Mouse (Mus musculus) thymus, postnatal 0 days (tissue): ENCODE data around the gene Procr. TPM values are rescaled to one million over a fixed set of nuclear protein-coding genes. Genes with fewer than 3 reads are reported as not detected.
A peak's percentile ranks its signal among the peaks of the same experiment; 100 is the strongest.
"Not testable (repeated sequence)": the region's sequence is repeated elsewhere in the genome, so short reads cannot be mapped to it uniquely, and the experiment has no call there.

ENCODE experiments used
- DNase-seq: peaks from one replicate; pipeline ENCODE4 v3.0.0-alpha.2; 2015; ENCODE audit warnings: low spot score
- polyA plus RNA-seq: library from polyadenylated mRNA; unstranded; fragments of >200 nt; fragmentation: Nextera tagmentation; extraction: Ambion mirVana; gene quantifications from 2 replicates; pipeline ENCODE4 v1.2.1, GENCODE M21; 2015

Gene Procr
- polyA plus RNA-seq: 3.3 and 4.4 TPM in 2 replicates

DNA sequence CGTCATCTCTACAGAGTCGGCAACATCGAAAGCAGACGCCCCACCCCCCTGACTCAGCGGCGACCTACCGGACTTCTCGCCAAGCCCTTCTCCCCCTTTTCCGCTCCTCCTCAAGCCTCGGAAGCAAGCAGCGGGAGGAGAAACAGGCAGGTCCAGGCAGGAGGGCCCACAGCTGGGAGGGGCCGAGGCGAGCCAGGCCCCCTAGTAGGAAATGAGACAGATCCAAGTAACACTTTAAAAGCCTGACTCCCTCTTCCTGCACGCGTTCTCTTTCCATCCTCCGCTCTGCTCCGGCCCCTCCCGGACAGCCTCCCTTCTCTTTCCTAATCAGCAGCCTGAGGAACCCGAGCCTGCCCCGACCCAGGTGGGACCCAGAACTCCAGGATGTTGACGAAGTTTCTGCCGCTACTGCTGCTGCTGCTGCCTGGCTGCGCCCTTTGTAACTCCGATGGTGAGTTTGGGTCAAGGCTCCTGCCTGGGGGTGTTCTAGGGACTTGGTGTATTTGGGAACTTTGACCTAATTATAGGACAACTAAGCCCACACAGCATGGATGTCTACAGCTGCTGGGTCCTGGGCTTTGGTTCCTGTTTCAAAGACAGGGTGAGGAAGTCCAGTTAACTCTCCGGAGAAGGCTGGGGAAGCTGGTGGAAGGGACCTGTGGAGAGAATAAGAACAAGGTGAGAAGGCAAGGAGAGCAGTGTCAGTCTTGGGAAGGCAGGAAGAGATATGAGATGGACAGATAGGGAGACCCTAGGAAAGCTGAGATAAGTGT lies at the start of gene Procr:
Gene Procr (plus strand): TSS at position 104 of the 773 bp plus-strand sequence.
- DNase-seq: no peak

DNA sequence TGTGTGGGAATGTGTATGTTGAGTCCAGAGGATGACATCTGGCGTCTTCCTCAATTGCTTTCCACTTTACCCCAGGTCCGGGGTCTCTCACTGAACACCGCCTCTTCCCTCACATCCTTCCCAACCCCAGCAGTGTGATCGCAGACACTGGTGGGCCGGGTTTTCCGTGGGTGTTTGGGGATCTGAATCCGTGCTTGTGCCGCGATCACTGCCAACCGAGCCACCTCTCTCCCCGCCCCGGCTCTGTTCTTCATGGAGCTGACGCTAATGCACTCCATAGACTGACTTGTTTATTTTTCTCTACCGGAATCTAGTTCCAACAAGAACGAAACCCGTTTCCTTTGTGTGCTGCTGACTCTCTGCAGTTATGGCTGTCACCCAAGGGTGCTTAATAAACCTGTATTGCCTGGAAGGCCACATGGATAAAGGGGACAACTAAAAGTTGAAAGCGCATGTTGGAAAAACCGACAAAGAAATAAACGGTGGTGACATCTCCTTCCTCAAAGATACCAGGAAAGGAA lies 49.5 kb upstream of the Procr start:
- no peak for DNase-seq

DNA sequence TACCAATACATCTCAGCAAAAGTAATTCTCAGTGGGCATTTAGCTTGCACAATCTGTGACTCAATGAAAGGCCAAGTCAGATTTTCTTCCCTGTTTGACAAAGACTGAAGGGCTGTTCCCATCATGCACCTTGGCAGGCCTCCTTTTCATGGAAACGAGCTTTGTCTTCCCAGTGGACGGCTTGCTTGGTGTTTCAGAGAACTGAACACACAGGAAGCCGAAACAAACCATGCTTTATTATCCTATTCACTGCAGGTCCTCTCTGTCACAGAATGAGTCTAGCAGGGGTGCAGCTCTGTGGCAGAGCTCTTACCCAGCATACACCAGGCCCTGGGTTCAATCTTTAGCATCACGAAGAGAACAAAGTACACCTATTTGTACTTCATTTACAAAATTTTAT lies 47.3 kb upstream of the Procr start:
- DNase-seq: no peak

DNA sequence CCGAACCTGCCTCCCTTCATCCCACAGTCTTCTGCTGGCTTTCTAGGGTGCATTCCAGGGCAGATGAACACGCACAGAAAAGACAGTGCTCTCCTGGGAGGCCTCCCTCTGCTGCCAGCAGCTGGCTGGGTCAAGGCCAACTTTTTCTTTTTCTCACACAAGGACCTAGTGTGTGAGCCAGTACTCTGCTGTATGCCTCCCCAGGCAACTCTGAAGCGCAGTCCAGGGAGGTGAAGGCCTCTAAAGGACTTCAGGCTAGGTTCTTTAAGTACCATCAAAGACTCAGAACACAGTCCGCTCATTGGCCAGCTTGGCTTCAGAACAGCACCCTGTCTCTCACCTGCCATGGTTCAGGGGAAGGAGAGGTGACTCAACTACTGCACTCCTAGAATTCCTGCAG lies 43.7 kb upstream of the Procr start:
- DNase-seq: no peak

DNA sequence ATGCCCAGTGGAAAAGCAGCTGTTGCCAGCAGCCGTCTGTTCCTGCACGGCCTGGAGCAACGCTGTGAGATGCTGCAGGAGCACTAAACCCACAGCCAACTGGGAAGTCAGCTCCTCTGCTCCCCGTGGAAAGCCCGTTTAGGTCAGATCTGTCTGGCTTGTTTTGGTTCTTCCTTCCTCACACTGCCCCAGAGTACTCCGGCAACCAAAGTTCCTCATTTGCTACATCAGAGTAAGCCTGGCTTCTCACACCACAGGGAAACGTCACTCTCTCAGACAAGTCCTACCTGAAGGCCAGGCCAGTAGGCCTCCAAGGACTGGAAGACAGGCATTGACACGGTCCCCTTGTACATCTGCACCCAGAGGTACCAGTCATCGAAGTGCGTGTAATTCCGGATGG lies 40.4 kb upstream of the Procr start:
- DNase-seq: no peak

DNA sequence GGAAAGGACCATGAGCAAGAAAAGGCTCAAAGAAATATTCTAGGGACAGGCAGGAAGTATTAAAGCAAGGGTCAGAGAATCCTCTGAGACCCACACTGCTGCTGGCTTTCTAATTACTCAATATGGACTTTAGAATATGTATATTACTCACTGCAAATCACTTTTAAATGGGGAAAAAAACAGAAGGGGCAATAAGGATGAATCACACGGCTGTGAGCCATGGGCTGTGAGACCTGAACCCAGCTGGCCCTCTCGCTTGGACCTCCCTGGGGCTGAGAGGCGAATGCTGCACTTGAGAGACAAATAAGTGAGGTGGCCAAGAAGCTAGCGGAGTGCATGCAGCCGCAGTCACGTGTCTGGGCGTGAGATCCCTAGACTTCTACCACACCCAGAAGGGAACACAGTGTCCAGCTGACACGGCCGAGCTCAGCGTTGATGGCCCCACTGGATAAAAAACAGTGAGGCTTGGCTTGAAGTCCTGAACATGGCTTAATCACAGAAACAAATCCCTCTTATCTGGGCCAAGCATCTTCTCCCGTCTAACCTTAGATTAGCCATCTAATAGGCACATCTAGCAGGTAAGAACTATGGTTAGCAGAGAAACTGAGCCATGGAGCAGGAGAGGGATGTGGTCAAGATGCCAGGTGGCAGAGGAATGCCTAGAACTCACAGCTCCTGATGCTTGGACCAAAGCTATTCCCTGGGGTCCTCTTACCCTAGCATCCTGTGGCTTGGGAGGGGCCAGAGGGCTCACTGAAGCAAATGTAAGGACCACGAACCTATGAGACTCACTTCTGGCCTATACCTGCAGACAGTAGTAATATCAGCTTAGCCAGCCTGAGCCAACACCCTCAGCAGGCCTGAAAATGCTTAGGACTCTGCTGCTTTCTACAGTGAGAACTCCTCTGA lies 33.6 kb upstream of the Procr start:
- no peak for DNase-seq

DNA sequence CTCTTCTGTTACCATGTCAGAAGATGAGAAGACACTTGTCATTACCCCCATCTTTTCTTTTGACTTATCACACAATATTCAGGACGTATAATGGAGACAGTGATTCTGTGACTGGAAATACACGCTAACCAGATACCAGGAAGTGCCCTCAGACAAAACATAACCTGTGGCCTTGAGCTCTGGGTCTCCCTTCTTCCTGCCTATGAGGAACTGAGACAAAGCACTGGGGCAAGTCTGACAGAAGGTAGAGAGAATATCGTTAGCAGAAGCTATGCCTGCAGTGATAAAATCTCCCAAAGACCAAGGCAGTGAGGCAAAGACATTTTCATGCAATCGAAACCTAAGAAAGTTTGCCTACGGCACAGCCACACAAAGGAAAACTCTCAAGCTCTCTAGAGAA lies 30.3 kb upstream of the Procr start:
- DNase-seq: no peak

DNA sequence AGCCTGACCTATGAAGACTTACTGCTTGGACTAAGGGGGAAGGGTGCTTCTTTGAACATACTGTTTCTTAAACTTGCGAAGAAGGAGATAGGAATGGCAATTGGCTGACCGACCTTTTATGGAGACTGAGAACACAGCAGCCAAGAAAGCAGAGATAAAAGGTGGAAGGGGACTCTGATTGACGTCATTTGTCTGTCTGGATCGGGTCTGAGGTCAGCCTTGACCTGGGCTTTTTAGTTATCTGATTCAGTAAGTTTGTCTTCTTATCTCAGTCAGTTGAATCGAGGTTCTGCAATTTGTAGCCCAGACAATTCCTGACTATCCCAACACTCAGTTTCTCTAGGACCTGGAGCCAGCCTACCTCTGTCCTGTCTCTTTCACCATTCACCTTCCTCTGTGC lies 26.9 kb upstream of the Procr start:
- no peak for DNase-seq

DNA sequence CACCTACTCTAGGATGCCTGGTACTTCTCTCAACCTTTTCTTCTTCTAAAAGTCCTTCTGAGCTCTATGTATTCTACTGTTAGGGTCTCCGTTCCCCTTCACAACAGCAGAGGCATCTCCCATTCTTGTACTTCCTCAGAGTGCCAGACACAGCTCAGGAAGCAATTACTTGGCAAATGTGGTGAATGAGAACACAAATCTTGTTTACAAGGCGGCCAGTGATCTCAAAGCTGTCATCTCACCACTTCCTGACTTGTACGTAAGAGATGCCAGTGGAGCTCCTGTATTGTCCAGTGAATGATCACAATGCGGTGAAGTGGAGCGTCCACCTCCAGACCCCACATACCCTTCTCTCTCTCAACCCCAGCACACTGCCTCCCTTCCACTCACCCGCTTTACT lies 26.4 kb upstream of the Procr start:
- no peak for DNase-seq

DNA sequence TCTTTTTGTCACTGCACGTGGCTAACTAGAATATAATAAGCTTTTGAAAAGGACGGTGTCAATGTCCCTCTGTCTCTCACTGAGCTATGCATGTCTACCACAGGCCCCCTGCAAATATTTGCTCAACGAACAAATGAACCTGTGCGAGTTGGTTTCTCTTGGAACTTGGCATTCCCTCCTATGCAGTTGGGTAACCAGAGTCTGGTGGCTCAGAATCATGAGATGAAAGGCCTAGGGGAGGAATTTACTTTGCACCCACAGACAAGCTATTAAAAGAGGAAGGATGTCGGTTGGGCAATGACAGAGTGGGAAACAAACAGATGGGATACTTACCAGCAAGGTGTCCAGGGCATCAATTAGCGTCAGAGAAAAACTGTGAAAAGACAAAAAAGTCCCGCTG lies 24.6 kb upstream of the Procr start:
- no peak for DNase-seq

DNA sequence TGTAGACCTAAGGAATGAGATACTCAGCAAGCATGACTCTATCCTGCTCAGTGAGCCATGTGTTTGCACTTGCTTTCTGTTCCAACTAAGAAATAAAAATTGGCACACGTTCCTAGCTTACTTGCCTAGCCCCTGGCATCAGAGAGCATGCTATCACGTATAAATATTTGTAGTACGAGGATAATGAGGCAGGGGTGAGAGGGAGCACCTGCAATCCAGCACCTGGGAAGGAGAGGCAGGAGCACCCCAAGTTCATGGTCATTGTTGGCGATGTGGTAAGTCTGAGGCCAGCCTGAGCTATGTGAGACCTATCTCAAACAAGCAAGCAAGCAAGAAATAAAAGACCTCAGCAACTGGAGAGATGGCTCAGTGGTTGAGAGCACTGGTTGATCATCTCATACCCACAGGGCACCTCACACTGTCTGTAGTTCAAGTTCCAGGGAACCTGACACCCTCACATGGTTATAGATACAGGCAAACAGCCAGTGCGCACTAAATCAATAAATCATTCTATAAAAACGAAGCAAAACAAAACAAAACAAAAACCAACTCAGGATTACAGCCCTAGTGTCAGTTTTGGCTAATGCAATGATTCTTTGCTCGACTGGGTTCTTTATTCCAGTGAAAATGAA lies 23.0 kb upstream of the Procr start:
- no peak for DNase-seq

DNA sequence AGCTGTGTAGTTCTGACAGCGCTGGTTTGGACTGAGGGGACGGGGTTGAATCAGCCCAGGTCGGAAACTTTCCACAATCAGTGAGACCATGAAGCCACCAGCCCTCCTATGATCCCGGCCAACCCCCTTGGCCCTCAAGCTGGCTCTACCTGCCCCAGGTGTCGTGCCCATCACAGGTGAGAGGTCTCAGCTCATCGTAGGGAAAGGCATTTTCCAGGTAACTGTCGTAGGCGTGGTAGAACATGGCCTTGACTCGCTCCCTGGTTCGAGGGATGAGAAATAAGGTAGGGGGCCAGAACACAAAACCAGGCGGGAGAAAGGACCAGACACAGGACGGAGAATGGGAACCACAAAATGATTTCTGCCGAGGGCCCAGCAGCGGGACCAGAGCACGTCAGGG lies 22.2 kb upstream of the Procr start:
- peak; percentile 6 for DNase-seq

DNA sequence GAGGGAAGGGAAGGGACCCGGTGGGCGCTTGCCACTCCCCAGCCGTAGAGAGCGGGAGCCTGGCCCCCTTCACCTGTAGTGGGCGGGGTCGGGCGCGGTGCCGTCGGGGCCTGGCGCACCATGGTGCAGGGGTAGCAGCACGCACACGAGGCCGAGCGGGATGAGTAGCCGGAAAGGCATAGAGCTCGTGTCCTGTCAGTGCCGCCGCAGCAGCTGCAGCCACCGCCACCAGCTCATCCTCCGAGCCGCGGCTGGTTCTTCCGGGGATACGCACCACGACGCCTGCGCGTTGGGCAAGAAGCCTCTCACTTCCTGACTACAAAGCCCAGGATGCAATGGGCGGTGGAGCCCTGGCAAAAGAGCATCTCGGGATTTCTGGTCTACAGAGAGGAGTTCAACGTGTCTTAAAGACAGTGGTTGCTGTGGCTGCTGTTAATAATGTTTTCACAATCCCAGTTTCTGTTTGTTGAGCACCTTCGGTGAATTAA lies 21.7 kb upstream of the Procr start, which contains the start of gene Edem2:
Gene Edem2 (minus strand): TSS at position 318 of the 488 bp plus-strand sequence.
- peak; percentile 96 for DNase-seq

DNA sequence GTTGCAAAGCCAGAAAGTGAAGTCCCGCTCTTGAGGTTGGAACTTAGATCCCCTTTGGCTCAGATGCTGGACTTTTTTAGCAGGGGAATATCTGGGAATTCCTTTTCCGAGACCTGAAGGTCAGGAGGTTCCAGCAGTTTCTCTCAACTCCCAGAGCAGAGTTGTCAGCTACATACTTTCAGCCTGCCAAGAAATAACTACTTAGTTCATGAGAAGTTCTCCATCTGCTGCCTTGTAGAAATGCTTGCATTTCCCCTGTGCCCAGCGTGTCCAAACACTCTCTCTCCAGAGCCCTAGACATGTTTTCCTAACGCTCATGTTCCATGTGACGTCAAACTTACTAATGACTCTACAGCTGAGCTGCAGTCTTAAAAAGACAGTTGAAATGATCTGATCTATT lies 15.8 kb upstream of the Procr start:
- no peak for DNase-seq

DNA sequence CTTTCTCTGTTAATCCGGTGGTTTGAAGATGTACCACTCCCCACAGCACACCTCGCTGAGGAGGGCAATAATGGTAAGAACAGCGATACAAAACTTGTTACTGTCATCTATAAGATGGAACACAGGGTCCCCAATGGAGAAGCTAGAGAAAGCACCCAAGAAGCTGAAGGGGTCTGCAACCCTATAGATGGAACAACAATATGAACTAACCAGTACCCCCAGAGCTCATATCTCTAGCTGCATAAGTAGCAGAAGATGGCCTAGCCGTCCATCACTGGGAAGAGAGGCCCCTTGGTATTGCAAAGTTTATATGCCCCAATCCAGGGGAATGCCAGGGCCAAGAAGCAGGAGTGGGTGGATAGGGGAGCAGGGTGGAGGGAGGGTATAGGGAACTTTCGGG lies 15.2 kb upstream of the Procr start, which contains the start of gene Gm17581:
Gene Gm17581 (minus strand): TSS at position 101 of the 400 bp plus-strand sequence.
- DNase-seq: not testable (repeated sequence)

DNA sequence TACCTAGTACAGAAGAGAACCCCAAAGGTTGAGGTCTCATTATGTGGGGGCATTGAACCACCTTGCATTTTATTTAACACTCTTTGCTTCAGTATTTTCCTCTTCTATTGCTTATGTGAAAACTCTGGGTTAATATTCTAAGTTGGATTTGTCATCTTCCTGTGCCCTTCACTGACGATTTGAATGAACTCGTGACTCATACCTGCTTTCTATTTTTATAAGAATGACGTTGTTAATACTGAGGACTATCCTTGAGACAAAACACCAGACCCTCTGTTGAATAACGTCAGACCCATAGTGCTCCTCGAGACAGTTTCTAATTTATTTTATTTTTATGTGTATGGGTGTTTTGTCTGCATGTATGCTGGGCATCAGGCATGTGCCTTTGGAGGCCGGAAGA lies 14.0 kb upstream of the Procr start:
- DNase-seq: no peak

DNA sequence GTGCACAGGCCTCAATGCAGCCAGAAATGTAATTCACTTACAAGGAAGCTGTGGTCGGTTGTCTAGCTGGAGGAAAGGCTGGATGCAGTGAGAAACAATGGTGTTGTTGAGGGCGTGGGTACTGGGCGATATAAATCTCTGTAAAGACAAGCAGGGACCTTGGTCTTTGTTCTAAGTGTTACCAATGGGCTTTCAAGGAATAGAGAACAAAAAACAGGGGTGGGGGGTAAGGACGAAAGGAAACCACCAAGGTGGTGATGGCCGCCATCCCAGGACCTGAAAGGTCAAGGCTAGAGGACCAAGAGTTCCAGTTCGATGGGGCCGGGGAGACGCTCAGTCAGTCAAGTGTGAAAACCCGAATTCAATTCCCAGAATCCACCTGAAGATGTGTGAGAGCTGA lies 13.1 kb upstream of the Procr start:
- no peak for DNase-seq

DNA sequence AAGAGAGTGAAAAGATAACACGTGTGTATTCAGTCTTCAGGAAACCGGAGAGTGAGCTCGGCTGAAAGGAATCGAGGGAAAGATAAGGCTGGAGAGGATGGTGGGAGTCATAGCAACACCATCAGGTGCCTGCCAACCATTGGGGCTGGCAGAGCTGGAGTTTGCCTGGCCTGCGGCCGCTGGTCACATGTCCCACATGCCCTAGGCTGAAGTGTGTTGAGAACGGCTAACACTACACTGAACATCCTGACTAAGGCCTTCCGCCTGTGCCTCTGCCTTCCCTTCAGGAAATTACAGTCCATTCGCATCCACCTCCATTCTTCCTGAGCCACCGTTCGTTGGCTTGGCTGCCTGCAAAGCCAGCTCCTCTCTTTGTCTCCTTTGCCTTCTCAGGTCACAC lies 8.7 kb upstream of the Procr start:
- DNase-seq: no peak

DNA sequence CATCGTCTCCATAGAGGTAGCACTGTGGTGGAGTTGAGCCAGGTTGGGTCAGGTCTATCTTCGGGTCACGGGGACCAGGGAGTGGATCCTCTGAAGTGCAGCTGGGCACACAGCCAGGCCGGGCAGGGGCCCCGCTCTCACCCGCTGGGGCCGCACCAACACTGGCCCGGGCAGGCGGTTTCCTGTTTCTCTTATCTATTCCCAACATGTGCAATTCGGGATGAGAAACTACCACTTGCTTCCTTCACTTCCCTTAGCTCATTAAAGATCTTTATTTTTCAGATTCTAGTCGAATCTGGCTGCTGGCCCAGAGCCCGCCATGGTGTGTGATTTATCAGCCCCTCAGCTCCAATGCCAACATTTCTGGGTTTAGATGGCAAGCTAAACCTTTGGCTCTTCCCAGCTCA lies 8.0 kb upstream of the Procr start:
- no peak for DNase-seq

DNA sequence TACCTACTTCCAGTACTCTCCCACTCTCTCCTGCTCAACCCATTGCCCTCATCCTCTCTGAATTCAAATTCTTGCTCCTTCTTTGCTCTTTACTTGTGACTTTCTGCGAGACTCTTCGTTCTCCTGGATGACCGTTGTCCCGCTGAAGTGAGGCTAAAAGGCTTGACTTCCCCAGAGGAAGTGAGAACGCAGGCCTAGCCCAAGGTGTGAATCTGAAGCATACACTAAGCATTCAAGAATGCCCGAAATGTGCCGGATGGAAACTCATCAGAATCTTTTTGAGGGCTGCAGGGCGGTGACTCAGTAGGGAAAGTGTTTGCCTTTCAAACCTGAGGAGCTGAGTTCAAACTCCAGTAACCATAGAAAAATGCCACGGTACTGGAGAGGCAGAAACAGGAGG lies 7.6 kb upstream of the Procr start:
- no peak for DNase-seq

DNA sequence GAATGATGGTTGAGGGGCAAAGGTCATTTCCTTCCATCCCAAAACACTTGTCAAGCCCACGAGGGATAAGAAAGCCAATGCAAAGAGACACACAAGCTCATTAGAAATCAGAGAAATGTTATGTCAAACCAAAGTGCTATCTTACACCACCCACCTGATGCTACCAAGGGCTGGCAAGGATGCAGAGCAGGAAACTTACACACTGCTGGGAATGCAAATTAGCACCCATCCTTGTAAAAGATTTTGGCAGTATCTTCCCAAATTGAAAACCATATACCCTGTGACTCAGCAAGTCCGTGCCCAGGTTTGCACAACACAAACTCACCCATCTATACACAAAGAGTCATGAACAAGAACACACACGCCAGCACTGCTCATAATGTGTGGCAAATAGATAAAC lies 5.4 kb upstream of the Procr start:
- no peak for DNase-seq
